Mouse (Mus musculus) forebrain, embryonic 11.5 days (tissue): ENCODE measurements around the gene Arl2. TPM values are rescaled to one million over a fixed set of nuclear protein-coding genes. Genes with fewer than 3 reads are reported as not detected.
A peak's percentile ranks its signal among the peaks of the same experiment; 100 is the strongest.

Experiments used
- ATAC-seq: fragments of 200-750 bp; cut with Nextera tagmentation; replicated peaks from 2 replicates; pipeline ENCODE4 v1.8.0; 2017; ENCODE audit warnings: moderate TSS enrichment; ENCODE audit not compliant: low FRiP score
- DNase-seq: peaks from one replicate; pipeline ENCODE4 v3.0.0-alpha.2; 2017; ENCODE audit warnings: low spot score
- H3K27ac ChIP-seq: fragments of 300-500 bp; sonication (generic); 2 replicates; pipeline ENCODE4 v1.5.1; 2014; ENCODE audit warnings: low read depth, low read length
- H3K27me3 ChIP-seq: fragments of 300-500 bp; sonication (generic); 2 replicates; pipeline ENCODE4 v1.6.1; 2014; ENCODE audit warnings: mild to moderate bottlenecking, low read length, mixed read lengths; ENCODE audit not compliant: control insufficient read depth, insufficient read depth
- H3K36me3 ChIP-seq: fragments of 300-500 bp; sonication (generic); 2 replicates; pipeline ENCODE4 v1.6.1; 2014; ENCODE audit warnings: mild to moderate bottlenecking, low read length, moderate library complexity, mixed read lengths; ENCODE audit not compliant: control insufficient read depth, insufficient read depth
- H3K4me1 ChIP-seq: fragments of 300-500 bp; sonication (generic); replicated peaks from 2 replicates; pipeline ENCODE4 v1.6.1; 2014; ENCODE audit warnings: low read length, mixed read lengths; ENCODE audit not compliant: control insufficient read depth, insufficient read depth
- H3K4me2 ChIP-seq: fragments of 300-500 bp; sonication (generic); 2 replicates; pipeline ENCODE4 v1.6.1; 2014; ENCODE audit warnings: low read depth, mild to moderate bottlenecking, low read length, moderate library complexity, mixed read lengths; ENCODE audit not compliant: severe bottlenecking
- H3K4me3 ChIP-seq: fragments of 300-500 bp; sonication (generic); 2 replicates; pipeline ENCODE4 v1.5.1; 2014; ENCODE audit warnings: low read depth, low read length
- H3K9ac ChIP-seq: fragments of 300-500 bp; sonication (generic); 2 replicates; pipeline ENCODE4 v1.6.1; 2014; ENCODE audit warnings: low read length
- H3K9me3 ChIP-seq: fragments of 300-500 bp; sonication (generic); 2 replicates; pipeline ENCODE4 v1.6.1; 2016; ENCODE audit warnings: low read length, mixed read lengths; ENCODE audit not compliant: control insufficient read depth
- WGBS: fragments of 180-500 bp; shearing (Covaris S2); extraction: QIAGEN DNeasy Blood & Tissue Kit; methylation state at CpG from one replicate; pipeline ENCODE4 v1.1.7; 2014; 5-methylcytosine and 5-hydroxymethylcytosine counted together
- polyA plus RNA-seq: library from polyadenylated mRNA; unstranded; fragments of >200 nt; fragmentation: Nextera tagmentation; extraction: Ambion mirVana; gene quantifications from 2 replicates; pipeline ENCODE4 v1.2.1, GENCODE M21; 2014

Arl2 gene
- 72.2 and 79.6 TPM in 2 replicates for polyA plus RNA-seq

DNA sequence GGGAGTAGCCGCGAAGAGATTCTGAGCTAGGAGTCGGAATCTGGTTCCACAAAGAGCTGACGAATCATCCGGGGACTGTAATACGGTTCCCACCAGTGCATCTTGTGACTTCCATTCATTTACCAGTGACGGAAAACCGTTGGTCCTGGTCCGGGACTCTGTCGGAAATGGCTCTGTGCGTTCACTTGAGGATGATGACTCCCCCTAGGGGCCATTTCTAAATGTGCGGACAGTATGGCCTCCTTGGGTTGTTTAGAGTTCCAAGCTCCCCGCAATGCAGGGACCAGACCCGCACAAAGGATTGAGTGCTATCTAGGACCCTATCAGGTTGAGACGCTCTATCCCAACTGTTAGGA, at the start of gene Arl2:
TSS of gene Arl2 (minus strand) at position 155 of the 356 bp plus-strand sequence.
- H3K9ac ChIP-seq: peak within 1 kb of the TSS; percentile 83
- DNase-seq (peak; percentile 87), ATAC-seq (peak; percentile 72)
- H3K4me1 ChIP-seq: 0 out of 2 replicates have a peak, but pooled peaks cover 6% of the 10 kb centered on the region
- peak within 1 kb of the TSS; percentile 79 for H3K4me2 ChIP-seq
- no peaks in the 10 kb centered on the region for H3K36me3 ChIP-seq
- no peaks in the 10 kb centered on the region for H3K27me3 ChIP-seq
- H3K4me3 ChIP-seq: peak within 1 kb of the TSS; percentile 68
- WGBS: 2% methylated on average over 15 of the region's 15 CpGs
- H3K27ac ChIP-seq: peak within 1 kb of the TSS; percentile 97
- H3K9me3 ChIP-seq: no peaks in the 10 kb centered on the region

GRCm38 (mm10) chr19:6184131-6184530, 42.8 kb upstream of the Arl2 start, which contains the start of gene Majin:
Gene Majin (plus strand): TSS chr19:6184388.
- ATAC-seq: no peak
- no peak within 1 kb of the TSS for H3K4me2 ChIP-seq
- H3K27ac ChIP-seq: no peak within 1 kb of the TSS
- H3K9ac ChIP-seq: no peak within 1 kb of the TSS
- H3K4me1 ChIP-seq: no peaks in the 10 kb centered on the region
- DNase-seq: no peak
- 89% methylated on average over 23 of the region's 23 CpGs for WGBS
- H3K27me3 ChIP-seq: no peaks in the 10 kb centered on the region
- H3K36me3 ChIP-seq: no peaks in the 10 kb centered on the region
- H3K4me3 ChIP-seq: no peak within 1 kb of the TSS
- no peaks in the 10 kb centered on the region for H3K9me3 ChIP-seq

DNA sequence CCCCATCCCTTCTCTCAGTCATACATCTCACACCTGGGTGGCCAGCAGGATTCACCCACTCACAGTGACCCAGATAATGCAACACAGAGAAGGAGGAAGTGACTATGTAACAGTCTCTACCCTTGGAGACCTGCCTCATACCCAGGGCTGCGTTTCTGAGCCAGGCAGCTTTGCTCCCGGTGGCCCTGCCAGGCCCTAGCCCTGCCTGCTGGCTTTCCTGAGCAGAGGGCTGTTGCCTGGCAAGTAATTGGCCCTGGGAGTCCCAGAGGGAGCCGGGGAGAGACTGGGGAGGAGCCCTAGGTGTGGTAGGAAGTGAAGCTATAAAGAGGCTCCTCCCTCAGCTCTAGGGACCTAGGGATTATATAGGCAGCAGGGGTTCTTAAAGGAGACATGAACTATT, 41.2 kb upstream of the Arl2 start:
- no peak for ATAC-seq
- WGBS: 21% methylated on average over 3 of the region's 3 CpGs
- no peaks in the 10 kb centered on the region for H3K27me3 ChIP-seq
- no peaks in the 10 kb centered on the region for H3K36me3 ChIP-seq
- no peak overlapping the region for H3K4me2 ChIP-seq
- no peak overlapping the region for H3K9ac ChIP-seq
- no peak overlapping the region for H3K4me3 ChIP-seq
- DNase-seq: no peak
- no peak overlapping the region for H3K27ac ChIP-seq
- H3K9me3 ChIP-seq: no peaks in the 10 kb centered on the region
- H3K4me1 ChIP-seq: no peaks in the 10 kb centered on the region

DNA sequence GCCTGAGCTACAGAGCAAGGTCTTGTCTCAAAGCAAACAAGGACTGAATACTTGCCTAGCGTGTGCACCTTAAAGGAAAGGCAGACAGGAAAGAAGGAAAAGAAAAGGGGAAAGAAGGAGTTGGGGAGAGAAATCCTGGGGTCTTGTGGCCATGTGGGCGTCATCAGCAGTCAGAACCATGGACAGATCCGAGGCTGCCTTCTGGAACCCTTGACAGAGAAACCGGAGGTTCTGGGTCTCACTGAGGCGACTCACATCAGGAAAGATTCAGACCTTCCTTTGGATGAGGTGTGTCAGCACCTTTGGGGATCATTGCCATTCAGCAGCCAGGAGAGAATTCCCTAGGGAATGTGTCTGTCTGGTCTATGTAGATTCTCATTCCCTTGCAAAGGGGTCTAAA, 40.3 kb upstream of the Arl2 start:
- no peak for ATAC-seq
- Histone ChIP-seq H3K36me3 (no peaks in the 10 kb centered on the region), H3K27me3 (no peaks in the 10 kb centered on the region), H3K4me2 (no peak overlapping the region), H3K9ac (no peak overlapping the region), H3K9me3 (no peaks in the 10 kb centered on the region), H3K4me1 (no peaks in the 10 kb centered on the region), H3K27ac (no peak overlapping the region), H3K4me3 (no peak overlapping the region)
- peak; percentile 59 for DNase-seq
- 31% methylated on average over 5 of the region's 5 CpGs for WGBS

GRCm38 (mm10) chr19:6178775-6179174, 37.4 kb upstream of the Arl2 start:
- Histone ChIP-seq H3K9ac (no peak overlapping the region), H3K4me3 (no peak overlapping the region), H3K4me2 (no peak overlapping the region), H3K9me3 (no peaks in the 10 kb centered on the region), H3K36me3 (no peaks in the 10 kb centered on the region), H3K27me3 (no peaks in the 10 kb centered on the region), H3K4me1 (no peaks in the 10 kb centered on the region), H3K27ac (no peak overlapping the region)
- no peak for ATAC-seq
- WGBS: 89% methylated on average over 5 of the region's 6 CpGs
- no peak for DNase-seq

- H3K9ac ChIP-seq: no peak overlapping the region
- no peaks in the 10 kb centered on the region for H3K4me1 ChIP-seq
- no peak overlapping the region for H3K4me2 ChIP-seq
- DNase-seq (no peak), ATAC-seq (no peak)
- no peaks in the 10 kb centered on the region for H3K27me3 ChIP-seq
- no peaks in the 10 kb centered on the region for H3K36me3 ChIP-seq
- H3K4me3 ChIP-seq: no peak overlapping the region
- WGBS: 70% methylated on average over 5 of the region's 5 CpGs
- no peaks in the 10 kb centered on the region for H3K9me3 ChIP-seq
- no peak overlapping the region for H3K27ac ChIP-seq
Observed at GRCm38 (mm10) chr19:6174771-6175170, 33.4 kb upstream of the Arl2 start.

- ATAC-seq: no peak
- Histone ChIP-seq H3K4me1 (no peaks in the 10 kb centered on the region), H3K9me3 (no peaks in the 10 kb centered on the region), H3K9ac (no peak overlapping the region), H3K36me3 (no peaks in the 10 kb centered on the region), H3K27me3 (no peaks in the 10 kb centered on the region), H3K4me3 (no peak overlapping the region), H3K27ac (no peak overlapping the region), H3K4me2 (no peak overlapping the region)
- WGBS: 87% methylated on average over 8 of the region's 8 CpGs
- no peak for DNase-seq
Observed at GRCm38 (mm10) chr19:6171215-6171614, 29.9 kb upstream of the Arl2 start.

GRCm38 (mm10) chr19:6166750-6167149, 25.4 kb upstream of the Arl2 start:
- Histone ChIP-seq H3K9me3 (no peaks in the 10 kb centered on the region), H3K27me3 (no peaks in the 10 kb centered on the region), H3K36me3 (no peaks in the 10 kb centered on the region), H3K27ac (no peak overlapping the region), H3K4me2 (no peak overlapping the region), H3K9ac (no peak overlapping the region), H3K4me1 (no peaks in the 10 kb centered on the region), H3K4me3 (no peak overlapping the region)
- DNase-seq (no peak), ATAC-seq (no peak)
- WGBS: 74% methylated on average over 4 of the region's 4 CpGs

DNA sequence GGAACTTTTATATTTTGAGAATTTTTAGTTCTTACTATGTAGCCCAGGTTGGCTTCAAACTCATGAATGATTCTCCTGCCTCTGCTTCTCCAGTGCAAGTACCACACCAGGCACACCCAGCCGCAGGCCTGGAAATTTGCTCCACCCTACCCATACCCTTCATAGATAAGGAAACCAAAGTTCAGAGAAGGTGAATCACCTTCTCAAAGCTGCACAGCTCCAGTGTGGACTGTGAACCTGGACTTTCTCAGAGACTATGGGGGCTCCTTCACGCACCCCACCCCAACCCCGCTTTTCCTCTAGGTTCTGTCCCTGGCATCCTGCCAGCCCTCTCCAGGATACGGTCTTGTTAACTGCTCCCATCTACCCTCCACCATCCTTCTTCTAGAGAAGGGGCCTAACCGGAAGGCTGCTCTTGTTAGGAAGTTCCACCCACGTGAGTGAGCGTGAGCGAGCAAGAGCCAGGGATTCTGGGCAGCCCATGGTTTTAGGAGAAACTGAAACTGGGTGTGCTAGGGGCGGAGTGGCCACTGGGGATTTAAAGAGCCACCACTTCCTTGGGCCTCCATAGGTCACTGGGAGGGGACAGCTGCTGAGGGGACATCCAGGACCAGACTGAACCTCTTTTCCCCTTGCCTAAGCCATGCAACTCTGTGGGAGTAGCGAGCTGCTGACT, 22.7 kb upstream of the Arl2 start:
- no peaks in the 10 kb centered on the region for H3K27me3 ChIP-seq
- 80% methylated on average over 10 of the region's 10 CpGs for whole genome bisulfite sequencing
- ATAC-seq (no peak), DNase-seq (no peak)
- no peak overlapping the region for H3K9ac ChIP-seq
- H3K4me1 ChIP-seq: no peaks in the 10 kb centered on the region
- no peaks in the 10 kb centered on the region for H3K9me3 ChIP-seq
- H3K36me3 ChIP-seq: no peaks in the 10 kb centered on the region
- no peak overlapping the region for H3K4me3 ChIP-seq
- H3K27ac ChIP-seq: no peak overlapping the region
- H3K4me2 ChIP-seq: no peak overlapping the region
